Mouse (Mus musculus) neural tube, embryonic 14.5 days (tissue): Measurements from ENCODE around the gene Erbin. TPM values are rescaled to one million over a fixed set of nuclear protein-coding genes. Genes with fewer than 3 reads are reported as not detected.
A peak's percentile ranks its signal among the peaks of the same experiment; 100 is the strongest.

Source experiments
- ATAC-seq: fragments of 200-750 bp; cut with Nextera tagmentation; 2 replicates; pipeline ENCODE4 v1.8.0; 2017; ENCODE audit warnings: low read depth, mild to moderate bottlenecking, moderate TSS enrichment, moderate library complexity
- H3K27ac ChIP-seq: fragments of 300-500 bp; sonication (generic); 2 replicates; pipeline ENCODE4 v1.5.1; 2014; ENCODE audit warnings: low read depth, mild to moderate bottlenecking, control low read depth, low read length, moderate library complexity, mixed read lengths
- H3K27me3 ChIP-seq: fragments of 300-500 bp; sonication (generic); 2 replicates; pipeline ENCODE4 v1.6.1; 2014; ENCODE audit warnings: low read length; ENCODE audit not compliant: control insufficient read depth, insufficient read depth
- H3K36me3 ChIP-seq: fragments of 300-500 bp; sonication (generic); 2 replicates; pipeline ENCODE4 v1.6.1; 2014; ENCODE audit warnings: low read length, mixed read lengths; ENCODE audit not compliant: control insufficient read depth, insufficient read depth
- H3K4me1 ChIP-seq: fragments of 300-500 bp; sonication (generic); 2 replicates; pipeline ENCODE4 v1.6.1; 2014; ENCODE audit warnings: low read length; ENCODE audit not compliant: control insufficient read depth, insufficient read depth
- H3K4me2 ChIP-seq: fragments of 300-500 bp; sonication (generic); 2 replicates; pipeline ENCODE4 v1.6.1; 2014; ENCODE audit warnings: mild to moderate bottlenecking, low read depth, low read length, control low read depth
- H3K4me3 ChIP-seq: fragments of 300-500 bp; sonication (generic); 2 replicates; pipeline ENCODE4 v1.5.1; 2014; ENCODE audit warnings: low read depth, low read length, control low read depth, mixed read lengths
- H3K9ac ChIP-seq: fragments of 300-500 bp; sonication (generic); replicated peaks from 2 replicates; pipeline ENCODE4 v1.6.1; 2014; ENCODE audit warnings: low read depth, mild to moderate bottlenecking, control low read depth, low read length, mixed read lengths
- H3K9me3 ChIP-seq: fragments of 300-500 bp; sonication (generic); 2 replicates; pipeline ENCODE4 v1.6.1; 2016; ENCODE audit warnings: low read length; ENCODE audit not compliant: control insufficient read depth
- WGBS: fragments of 180-500 bp; shearing (Covaris S2); extraction: QIAGEN DNeasy Blood & Tissue Kit; methylation state at CpG from one replicate; pipeline ENCODE4 v1.1.7; 2014; 5-methylcytosine and 5-hydroxymethylcytosine counted together
- polyA plus RNA-seq: library from polyadenylated mRNA; unstranded; fragments of >200 nt; fragmentation: Nextera tagmentation; extraction: Ambion mirVana; gene quantifications from 2 replicates; pipeline ENCODE4 v1.2.1, GENCODE M21; 2014

The Erbin gene
- polyA plus RNA-seq, 1 experiment from 2014 or later = 14.5 TPM

- Histone ChIP-seq H3K4me3 (no peak overlapping the region), H3K4me2 (no peak overlapping the region; the same call in 1 of the 2 replicates), H3K4me1 (peaks cover 7% of the 10 kb centered on the region), H3K9me3 (no peaks in the 10 kb centered on the region), H3K9ac (peak overlapping the region; percentile 21; the same call in 1 of the 2 replicates), H3K36me3 (no peaks in the 10 kb centered on the region), H3K27ac (peak overlapping the region; percentile 60), H3K27me3 (no peaks in the 10 kb centered on the region)
- 14% methylated on average over 6 of the region's 6 CpGs for WGBS
- ATAC-seq = peak; percentile 90
Measured at GRCm38 (mm10) chr13:103806210-103806851, 114.0 kb downstream of the Erbin start.

GRCm38 (mm10) chr13:103803721-103804120 lies 116.6 kb downstream of the Erbin start:
- peaks cover 7% of the 10 kb centered on the region for H3K4me1 ChIP-seq
- no peak overlapping the region for H3K4me3 ChIP-seq
- no peak overlapping the region for H3K27ac ChIP-seq
- WGBS = 78% methylated on average over 5 of the region's 5 CpGs
- ATAC-seq = no peak
- no peak overlapping the region for H3K4me2 ChIP-seq
- no peak overlapping the region for H3K9ac ChIP-seq
- no peaks in the 10 kb centered on the region for H3K9me3 ChIP-seq
- no peaks in the 10 kb centered on the region for H3K36me3 ChIP-seq
- H3K27me3 ChIP-seq = no peaks in the 10 kb centered on the region

- no peak for ATAC-seq
- Histone ChIP-seq H3K9ac (no peak overlapping the region), H3K9me3 (no peaks in the 10 kb centered on the region), H3K4me2 (no peak overlapping the region), H3K4me3 (no peak overlapping the region), H3K36me3 (no peaks in the 10 kb centered on the region), H3K27ac (no peak overlapping the region), H3K4me1 (no peaks in the 10 kb centered on the region), H3K27me3 (no peaks in the 10 kb centered on the region)
- WGBS = 95% methylated on average over 1 of the region's 1 CpGs
Measured at GRCm38 (mm10) chr13:103801021-103801420, 119.3 kb downstream of the Erbin start.

- Histone ChIP-seq H3K4me3 (no peak overlapping the region), H3K9me3 (no peaks in the 10 kb centered on the region), H3K4me1 (no peaks in the 10 kb centered on the region), H3K9ac (no peak overlapping the region), H3K27ac (no peak overlapping the region), H3K4me2 (no peak overlapping the region), H3K27me3 (no peaks in the 10 kb centered on the region), H3K36me3 (no peaks in the 10 kb centered on the region)
- 45% methylated on average over 9 of the region's 9 CpGs for WGBS
- ATAC-seq = peak; percentile 75
Measured at GRCm38 (mm10) chr13:103794688-103795543, 125.4 kb downstream of the Erbin start.

GRCm38 (mm10) chr13:103779922-103780585 lies 140.3 kb downstream of the Erbin start:
- no peak overlapping the region for H3K4me2 ChIP-seq
- no peaks in the 10 kb centered on the region for H3K4me1 ChIP-seq
- H3K4me3 ChIP-seq = no peak overlapping the region
- H3K36me3 ChIP-seq = no peaks in the 10 kb centered on the region
- no peaks in the 10 kb centered on the region for H3K9me3 ChIP-seq
- H3K27ac ChIP-seq = no peak overlapping the region
- H3K27me3 ChIP-seq = no peaks in the 10 kb centered on the region
- peak; percentile 52; the same call in 1 of the 2 replicates for ATAC-seq
- no peak overlapping the region for H3K9ac ChIP-seq
- 30% methylated on average over 11 of the region's 11 CpGs for WGBS

GRCm38 (mm10) chr13:103777126-103777525 lies 143.2 kb downstream of the Erbin start:
- Histone ChIP-seq H3K4me1 (peaks cover 9% of the 10 kb centered on the region), H3K9ac (no peak overlapping the region), H3K4me3 (no peak overlapping the region), H3K4me2 (no peak overlapping the region), H3K9me3 (no peaks in the 10 kb centered on the region), H3K27ac (no peak overlapping the region), H3K27me3 (0 out of 2 replicates have a peak, but pooled peaks cover 2% of the 10 kb centered on the region), H3K36me3 (no peaks in the 10 kb centered on the region)
- ATAC-seq = no peak
- 76% methylated on average over 8 of the region's 8 CpGs for WGBS

GRCm38 (mm10) chr13:103774119-103774757 lies 146.1 kb downstream of the Erbin start, which contains the start of gene Srek1:
Gene Srek1, minus strand, starts transcription at chr13:103774608.
- peak within 1 kb of the TSS; percentile 78 for H3K9ac ChIP-seq
- H3K9me3 ChIP-seq = no peaks in the 10 kb centered on the region
- H3K36me3 ChIP-seq = no peaks in the 10 kb centered on the region
- H3K4me1 ChIP-seq = peaks cover 21% of the 10 kb centered on the region
- peak within 1 kb of the TSS; percentile 63 for H3K4me2 ChIP-seq
- ATAC-seq = peak; percentile 95
- H3K4me3 ChIP-seq = peak within 1 kb of the TSS; percentile 74
- WGBS = under 1% methylated on average over 63 of the region's 81 CpGs
- peak within 1 kb of the TSS; percentile 98 for H3K27ac ChIP-seq
- H3K27me3 ChIP-seq = 0 out of 2 replicates have a peak, but pooled peaks cover 2% of the 10 kb centered on the region

- peaks cover 21% of the 10 kb centered on the region for H3K4me1 ChIP-seq
- WGBS = 2% methylated on average over 36 of the region's 36 CpGs
- 0 out of 2 replicates have a peak, but pooled peaks cover 2% of the 10 kb centered on the region for H3K27me3 ChIP-seq
- H3K9ac ChIP-seq = peak overlapping the region; percentile 78
- H3K27ac ChIP-seq = peak overlapping the region; percentile 98
- no peaks in the 10 kb centered on the region for H3K9me3 ChIP-seq
- H3K4me2 ChIP-seq = peak overlapping the region; percentile 63
- H3K4me3 ChIP-seq = peak overlapping the region; percentile 74
- no peaks in the 10 kb centered on the region for H3K36me3 ChIP-seq
- peak; percentile 72 for ATAC-seq
Measured at GRCm38 (mm10) chr13:103773407-103774118, 146.8 kb downstream of the Erbin start.
